Mouse (Mus musculus) embryonic fibroblast, embryonic 13.5 days (primary cell): ENCODE measurements around the gene Ccpg1.

Experiments
- CTCF ChIP-seq: IDR thresholded peaks from 2 replicates; pipeline ENCODE4 v1.5.1; 2011; ENCODE audit warnings: mild to moderate bottlenecking, control low read depth, low read length, moderate library complexity, borderline replicate concordance; ENCODE audit not compliant: insufficient read depth
- POLR2A ChIP-seq: IDR thresholded peaks from 2 replicates; pipeline ENCODE4 v1.6.1; 2011; ENCODE audit warnings: low read depth, mild to moderate bottlenecking, control low read depth, low read length, moderate library complexity

GRCm38 (mm10) chr9:72969874-72970273, 15.4 kb upstream of the Ccpg1 start:
- TF ChIP-seq POLR2A (no peak), CTCF (no peak)
